Mouse (Mus musculus): ENCODE results near the gene Ppfia3. TPM values are rescaled to one million over a fixed set of nuclear protein-coding genes. Genes with fewer than 3 reads are reported as not detected.
A peak's percentile ranks its signal among the peaks of the same experiment; 100 is the strongest.

Ppfia3 gene
- polyA plus RNA-seq, 1 experiment from 2014 or later = 5.5 TPM

DNA sequence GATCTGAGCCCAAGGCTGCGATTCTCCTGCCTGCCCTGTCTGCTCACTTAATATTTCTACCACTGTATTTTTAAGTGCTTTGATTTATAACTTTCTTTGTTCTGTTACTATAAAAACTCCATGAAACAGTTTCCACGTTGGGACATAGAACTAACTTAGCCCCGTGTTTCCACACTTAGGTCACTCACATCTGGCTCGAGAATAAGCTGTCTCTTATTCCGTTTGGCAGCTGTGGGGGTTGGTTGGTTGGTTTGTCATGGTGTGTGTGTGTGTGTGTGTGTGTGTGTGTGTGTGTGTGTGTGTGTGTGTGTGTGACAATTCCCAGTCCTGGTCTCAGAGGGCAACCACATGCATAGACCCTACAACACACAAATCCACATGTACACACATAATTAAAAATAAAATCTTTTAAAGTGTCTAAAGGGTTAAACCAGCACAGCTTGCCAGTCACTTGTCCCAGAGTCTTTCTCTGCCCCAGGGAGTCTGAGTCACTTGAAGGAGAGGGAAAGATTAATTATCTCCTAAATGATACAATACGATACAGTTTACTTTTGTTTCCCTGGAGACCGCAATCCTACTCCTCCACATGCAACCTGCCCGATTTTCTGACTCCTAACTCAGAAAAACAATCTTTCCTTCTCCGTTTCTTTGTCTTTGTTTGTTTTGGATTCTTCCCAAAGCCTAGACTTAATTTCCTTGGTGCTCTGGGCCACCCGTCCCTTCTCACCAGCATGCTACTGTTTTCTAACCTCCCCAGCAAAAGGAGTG is 53.9 kb downstream of the Ppfia3 start:
- 0 out of 2 replicates have a peak overlapping the region, but pooled peaks have one; percentile 2 for H3K9ac ChIP-seq (ENCODE audit: low read length)
- WGBS = 18% methylated on average over 10 of the region's 10 CpGs

DNA sequence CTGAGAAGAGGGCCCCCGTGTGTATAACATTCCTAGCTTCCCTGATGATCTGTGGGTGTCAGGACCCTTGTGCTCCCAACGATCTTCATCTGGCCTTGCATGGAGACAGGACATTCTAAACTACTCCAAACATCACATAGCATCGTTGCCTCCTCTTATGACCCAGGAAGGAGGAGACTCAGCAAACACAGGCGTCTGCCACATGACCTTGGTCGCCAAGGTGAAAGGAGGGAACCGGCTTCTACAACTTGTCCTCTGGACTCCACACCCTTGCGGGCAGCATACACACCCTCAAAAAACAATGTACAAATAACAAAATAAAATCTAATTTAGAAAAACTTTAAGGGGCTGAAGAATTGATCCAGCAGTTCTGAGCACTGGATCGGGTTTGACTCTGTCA is 54.8 kb downstream of the Ppfia3 start:
- Histone ChIP-seq H3K27ac (ENCODE audit: low read length) (no peak overlapping the region), H3K27me3 (ENCODE audit: control insufficient read depth, insufficient read depth, low read length) (no peaks in the 10 kb centered on the region), H3K36me3 (ENCODE audit: control insufficient read depth, insufficient read depth, low read length) (no peaks in the 10 kb centered on the region), H3K4me1 (ENCODE audit: control insufficient read depth, insufficient read depth, low read length) (peaks cover 13% of the 10 kb centered on the region), H3K9me3 (replicated peaks; ENCODE audit: control insufficient read depth, low read length) (no peaks in the 10 kb centered on the region), H3K4me2 (ENCODE audit: low read depth, low read length) (no peak overlapping the region), H3K4me3 (replicated peaks; ENCODE audit: low read length) (no peak overlapping the region), H3K9ac (ENCODE audit: low read length) (no peak overlapping the region)
- ATAC-seq (ENCODE audit: insufficient read depth, low FRiP score) = no peak
- 33% methylated on average over 8 of the region's 8 CpGs for WGBS

More for the DNA sequence above, 53.9 kb downstream of the Ppfia3 start:
- Histone ChIP-seq H3K4me2 (ENCODE audit: low read depth, low read length) (no peak overlapping the region), H3K27ac (ENCODE audit: low read length) (peak overlapping the region; percentile 63), H3K4me3 (replicated peaks; ENCODE audit: low read length) (no peak overlapping the region), H3K9me3 (replicated peaks; ENCODE audit: control insufficient read depth, low read length) (no peaks in the 10 kb centered on the region), H3K4me1 (ENCODE audit: control insufficient read depth, insufficient read depth, low read length) (peaks cover 13% of the 10 kb centered on the region), H3K27me3 (ENCODE audit: control insufficient read depth, insufficient read depth, low read length) (no peaks in the 10 kb centered on the region), H3K36me3 (ENCODE audit: control insufficient read depth, insufficient read depth, low read length) (0 out of 2 replicates have a peak, but pooled peaks cover 4% of the 10 kb centered on the region)
- peak; percentile 61; the same call in 1 of the 2 replicates for ATAC-seq (ENCODE audit: insufficient read depth, low FRiP score)

DNA sequence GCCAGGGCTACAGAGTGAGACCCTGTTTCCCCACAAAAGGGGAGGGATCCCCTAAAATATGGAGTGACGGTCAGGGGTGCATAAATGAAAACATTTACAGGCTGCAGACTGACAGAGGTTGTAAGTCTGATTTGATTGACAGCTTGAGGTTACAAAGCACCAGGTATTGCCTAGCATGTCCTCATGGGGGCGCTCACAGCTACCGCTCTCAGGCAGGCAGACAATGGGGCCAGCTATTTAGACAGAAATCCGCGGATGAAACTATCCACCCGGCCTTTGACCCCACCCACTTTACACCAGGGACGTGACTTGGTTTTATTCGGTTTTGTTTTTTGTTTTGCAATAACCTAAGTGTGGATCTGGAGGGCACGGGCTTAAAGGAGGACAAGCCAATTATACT is 57.4 kb downstream of the Ppfia3 start:
- WGBS = 20% methylated on average over 9 of the region's 9 CpGs

DNA sequence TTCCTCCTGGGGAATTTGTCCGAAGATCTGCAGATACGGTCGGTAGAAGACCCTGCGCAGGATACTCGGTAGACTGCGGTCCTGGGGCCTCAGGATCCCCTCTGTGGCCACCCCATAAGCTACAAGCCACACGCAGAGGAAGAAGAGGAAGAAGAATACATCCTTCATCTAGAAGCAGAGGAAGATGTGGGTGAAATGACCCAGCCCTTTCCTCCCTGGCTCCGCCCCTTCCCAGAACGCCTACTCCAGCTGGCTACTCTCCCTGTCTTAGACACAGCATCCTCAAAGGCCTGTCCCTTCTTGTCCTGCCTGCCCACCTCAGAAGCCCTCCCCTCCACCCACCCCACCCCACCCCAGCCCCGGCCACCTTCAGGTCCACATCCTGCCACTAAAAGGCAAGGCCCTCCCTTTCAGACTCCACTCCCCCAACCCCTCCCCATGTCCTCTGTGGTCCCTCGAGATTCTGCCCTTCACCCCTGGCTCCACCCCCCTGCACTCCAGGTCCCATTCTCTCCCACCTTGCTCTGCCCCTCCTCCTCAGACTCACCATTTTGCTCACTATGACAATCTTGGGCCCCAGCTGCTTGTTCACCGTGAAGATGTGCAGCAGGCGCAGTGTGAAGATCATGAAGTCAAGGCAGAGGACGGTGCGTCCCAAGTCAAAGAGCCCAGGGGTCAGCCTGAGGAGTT is 58.1 kb downstream of the Ppfia3 start:
- Histone ChIP-seq H3K27me3 (ENCODE audit: control insufficient read depth, insufficient read depth, low read length) (no peaks in the 10 kb centered on the region), H3K4me1 (ENCODE audit: control insufficient read depth, insufficient read depth, low read length) (peaks cover 18% of the 10 kb centered on the region), H3K27ac (ENCODE audit: low read length) (no peak overlapping the region), H3K36me3 (ENCODE audit: control insufficient read depth, insufficient read depth, low read length) (no peaks in the 10 kb centered on the region), H3K9ac (ENCODE audit: low read length) (no peak overlapping the region), H3K4me2 (ENCODE audit: low read depth, low read length) (no peak overlapping the region), H3K4me3 (replicated peaks; ENCODE audit: low read length) (no peak overlapping the region), H3K9me3 (replicated peaks; ENCODE audit: control insufficient read depth, low read length) (no peaks in the 10 kb centered on the region)
- no peak for ATAC-seq (ENCODE audit: insufficient read depth, low FRiP score)
- 64% methylated on average over 15 of the region's 15 CpGs for WGBS

More for the DNA sequence above, 57.4 kb downstream of the Ppfia3 start:
- H3K27me3 ChIP-seq (ENCODE audit: control insufficient read depth, insufficient read depth, low read length) = no peaks in the 10 kb centered on the region
- H3K4me1 ChIP-seq (ENCODE audit: control insufficient read depth, insufficient read depth, low read length) = peaks cover 18% of the 10 kb centered on the region
- no peak overlapping the region for H3K4me3 ChIP-seq (replicated peaks; ENCODE audit: low read length)
- no peak overlapping the region for H3K27ac ChIP-seq (ENCODE audit: low read length)
- no peaks in the 10 kb centered on the region for H3K9me3 ChIP-seq (replicated peaks; ENCODE audit: control insufficient read depth, low read length)
- H3K9ac ChIP-seq (ENCODE audit: low read length) = 0 out of 2 replicates have a peak overlapping the region, but pooled peaks have one; percentile 21
- no peak for ATAC-seq (ENCODE audit: insufficient read depth, low FRiP score)
- H3K36me3 ChIP-seq (ENCODE audit: control insufficient read depth, insufficient read depth, low read length) = no peaks in the 10 kb centered on the region
- H3K4me2 ChIP-seq (ENCODE audit: low read depth, low read length) = no peak overlapping the region

DNA sequence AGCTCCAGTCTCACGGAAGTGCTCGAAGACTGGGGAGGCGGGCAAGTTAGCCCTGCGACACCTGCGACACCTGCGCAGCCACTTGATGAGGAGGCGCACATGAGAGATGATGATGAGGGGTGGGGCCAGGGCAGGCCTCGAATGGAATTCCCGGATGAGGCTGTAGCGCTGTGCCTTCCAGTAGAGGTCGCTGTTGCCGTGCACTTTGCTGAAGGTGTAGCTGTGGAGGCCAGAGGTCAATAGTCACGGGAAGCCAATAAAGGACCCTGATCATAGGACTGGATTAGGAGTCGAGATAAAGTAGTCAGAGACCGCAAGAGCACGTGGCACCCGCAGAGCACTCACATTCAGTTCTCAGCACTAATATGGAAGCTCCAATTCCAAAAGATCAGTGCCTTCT is 61.5 kb downstream of the Ppfia3 start:
- Histone ChIP-seq H3K9ac (ENCODE audit: low read length) (no peak overlapping the region), H3K4me1 (ENCODE audit: control insufficient read depth, insufficient read depth, low read length) (peaks cover 5% of the 10 kb centered on the region; the same call in 1 of the 2 replicates), H3K4me2 (ENCODE audit: low read depth, low read length) (0 out of 2 replicates have a peak overlapping the region, but pooled peaks have one; percentile 11), H3K27ac (ENCODE audit: low read length) (no peak overlapping the region), H3K9me3 (replicated peaks; ENCODE audit: control insufficient read depth, low read length) (no peaks in the 10 kb centered on the region), H3K4me3 (replicated peaks; ENCODE audit: low read length) (no peak overlapping the region), H3K27me3 (ENCODE audit: control insufficient read depth, insufficient read depth, low read length) (no peaks in the 10 kb centered on the region), H3K36me3 (ENCODE audit: control insufficient read depth, insufficient read depth, low read length) (no peaks in the 10 kb centered on the region)
- 11% methylated on average over 17 of the region's 17 CpGs for WGBS
- peak; percentile 46; the same call in 1 of the 2 replicates for ATAC-seq (ENCODE audit: insufficient read depth, low FRiP score)

DNA sequence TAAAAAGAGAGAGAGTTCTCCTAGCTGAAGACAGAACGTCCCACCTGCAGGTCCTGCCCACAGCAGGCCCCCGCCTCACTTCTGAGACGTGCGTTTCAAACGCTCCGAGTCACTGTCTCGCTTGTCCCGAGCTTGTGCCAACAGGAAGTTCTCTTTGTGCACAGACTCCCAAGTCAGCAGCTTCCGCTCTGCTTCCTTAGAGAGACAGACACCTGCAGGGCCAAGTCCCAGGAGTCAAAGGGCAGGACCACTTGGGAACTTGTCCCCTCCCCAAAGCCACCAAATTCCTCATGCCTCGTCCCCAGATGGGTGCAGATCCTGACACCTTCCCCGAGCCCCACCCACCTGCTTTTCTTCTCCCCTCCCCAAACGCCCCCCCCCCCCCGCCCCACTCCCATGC is 62.0 kb downstream of the Ppfia3 start:
- no peaks in the 10 kb centered on the region for H3K27me3 ChIP-seq (ENCODE audit: control insufficient read depth, insufficient read depth, low read length)
- H3K4me3 ChIP-seq (replicated peaks; ENCODE audit: low read length) = no peak overlapping the region
- no peaks in the 10 kb centered on the region for H3K9me3 ChIP-seq (replicated peaks; ENCODE audit: control insufficient read depth, low read length)
- no peak overlapping the region for H3K27ac ChIP-seq (ENCODE audit: low read length)
- H3K4me2 ChIP-seq (ENCODE audit: low read depth, low read length) = 0 out of 2 replicates have a peak overlapping the region, but pooled peaks have one; percentile 11
- H3K4me1 ChIP-seq (ENCODE audit: control insufficient read depth, insufficient read depth, low read length) = peaks cover 5% of the 10 kb centered on the region; the same call in 1 of the 2 replicates
- 31% methylated on average over 12 of the region's 13 CpGs for WGBS
- ATAC-seq (ENCODE audit: insufficient read depth, low FRiP score) = no peak
- H3K36me3 ChIP-seq (ENCODE audit: control insufficient read depth, insufficient read depth, low read length) = no peaks in the 10 kb centered on the region
- peak overlapping the region; percentile 47; the same call in 1 of the 2 replicates for H3K9ac ChIP-seq (ENCODE audit: low read length)

DNA sequence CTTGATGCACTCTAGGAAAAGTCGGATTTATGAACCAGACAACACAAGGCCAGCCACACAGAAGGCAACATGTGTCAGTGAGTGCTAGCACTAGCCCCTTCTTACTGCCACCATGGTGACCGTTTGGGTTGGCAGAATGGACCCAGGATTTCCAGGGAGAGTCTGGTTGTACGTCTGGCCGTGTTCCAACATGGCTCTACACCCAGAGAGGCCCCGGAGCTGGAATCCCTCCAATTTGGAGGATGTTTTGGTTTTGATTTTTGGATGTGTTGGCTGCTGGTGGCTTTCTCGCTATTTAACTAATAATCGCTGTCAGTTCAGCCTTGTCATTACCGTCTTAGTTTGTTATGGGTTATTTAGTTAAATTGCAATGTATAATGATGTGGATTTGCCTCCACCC is 64.2 kb downstream of the Ppfia3 start:
- Histone ChIP-seq H3K4me2 (ENCODE audit: low read depth, low read length) (no peak overlapping the region), H3K9me3 (replicated peaks; ENCODE audit: control insufficient read depth, low read length) (no peaks in the 10 kb centered on the region), H3K36me3 (ENCODE audit: control insufficient read depth, insufficient read depth, low read length) (no peaks in the 10 kb centered on the region), H3K9ac (ENCODE audit: low read length) (no peak overlapping the region), H3K27me3 (ENCODE audit: control insufficient read depth, insufficient read depth, low read length) (no peaks in the 10 kb centered on the region), H3K27ac (ENCODE audit: low read length) (no peak overlapping the region), H3K4me1 (ENCODE audit: control insufficient read depth, insufficient read depth, low read length) (0 out of 2 replicates have a peak, but pooled peaks cover 5% of the 10 kb centered on the region), H3K4me3 (replicated peaks; ENCODE audit: low read length) (no peak overlapping the region)
- ATAC-seq (ENCODE audit: insufficient read depth, low FRiP score) = no peak
- 60% methylated on average over 8 of the region's 8 CpGs for WGBS

DNA sequence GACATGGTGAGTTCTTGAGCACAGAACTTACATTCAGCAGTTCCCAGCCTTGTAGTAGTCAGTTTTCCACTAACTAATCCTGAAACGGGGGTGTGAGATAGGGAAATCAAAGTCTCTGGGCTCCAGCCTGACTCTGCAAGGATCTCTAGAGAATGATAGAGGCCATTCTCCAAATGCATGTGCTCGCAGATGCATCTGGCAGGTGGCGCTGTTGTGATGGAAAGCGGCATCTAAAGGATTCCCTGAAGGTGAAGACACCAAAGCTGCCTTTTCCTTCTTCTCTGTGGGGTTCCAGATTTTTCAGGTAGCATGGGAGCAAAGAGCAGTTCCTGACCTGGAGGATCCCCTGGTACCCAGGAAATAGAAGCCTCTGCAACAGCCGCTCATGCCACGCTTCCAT is 66.5 kb downstream of the Ppfia3 start:
- 0 out of 2 replicates have a peak, but pooled peaks cover 3% of the 10 kb centered on the region for H3K4me1 ChIP-seq (ENCODE audit: control insufficient read depth, insufficient read depth, low read length)
- no peaks in the 10 kb centered on the region for H3K9me3 ChIP-seq (replicated peaks; ENCODE audit: control insufficient read depth, low read length)
- 13% methylated on average over 6 of the region's 6 CpGs for WGBS
- no peak for ATAC-seq (ENCODE audit: insufficient read depth, low FRiP score)
- H3K4me2 ChIP-seq (ENCODE audit: low read depth, low read length) = no peak overlapping the region
- H3K4me3 ChIP-seq (replicated peaks; ENCODE audit: low read length) = no peak overlapping the region
- H3K36me3 ChIP-seq (ENCODE audit: control insufficient read depth, insufficient read depth, low read length) = no peaks in the 10 kb centered on the region
- no peaks in the 10 kb centered on the region for H3K27me3 ChIP-seq (ENCODE audit: control insufficient read depth, insufficient read depth, low read length)
- H3K9ac ChIP-seq (ENCODE audit: low read length) = 0 out of 2 replicates have a peak overlapping the region, but pooled peaks have one; percentile 18
- no peak overlapping the region for H3K27ac ChIP-seq (ENCODE audit: low read length)

DNA sequence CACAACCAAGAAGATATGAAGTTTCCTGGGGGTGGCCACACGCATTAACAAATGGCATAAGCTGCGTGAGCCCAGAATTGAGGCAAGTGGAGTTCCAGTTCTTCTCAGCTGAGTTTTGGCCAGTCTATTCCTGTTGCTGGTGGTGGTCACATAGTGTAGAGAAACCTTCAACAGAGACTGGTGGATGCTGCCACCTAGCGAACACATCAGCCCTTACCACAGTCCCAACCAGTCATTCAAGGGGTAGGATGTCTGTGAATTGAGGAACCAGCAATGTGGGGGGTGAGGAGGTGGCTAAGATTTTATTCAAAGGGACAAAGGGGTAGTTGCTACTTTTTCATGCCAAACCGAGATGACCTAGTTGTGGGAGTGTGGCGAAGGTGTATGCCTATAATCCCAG is 67.1 kb downstream of the Ppfia3 start:
- no peak overlapping the region for H3K27ac ChIP-seq (ENCODE audit: low read length)
- H3K9ac ChIP-seq (ENCODE audit: low read length) = no peak overlapping the region
- no peaks in the 10 kb centered on the region for H3K36me3 ChIP-seq (ENCODE audit: control insufficient read depth, insufficient read depth, low read length)
- ATAC-seq (ENCODE audit: insufficient read depth, low FRiP score) = peak; percentile 87
- WGBS = 10% methylated on average over 5 of the region's 5 CpGs
- H3K4me2 ChIP-seq (ENCODE audit: low read depth, low read length) = no peak overlapping the region
- H3K27me3 ChIP-seq (ENCODE audit: control insufficient read depth, insufficient read depth, low read length) = no peaks in the 10 kb centered on the region
- H3K4me3 ChIP-seq (replicated peaks; ENCODE audit: low read length) = no peak overlapping the region
- no peaks in the 10 kb centered on the region for H3K9me3 ChIP-seq (replicated peaks; ENCODE audit: control insufficient read depth, low read length)
- no peaks in the 10 kb centered on the region for H3K4me1 ChIP-seq (ENCODE audit: control insufficient read depth, insufficient read depth, low read length)
